Mouse (Mus musculus) adrenal gland, postnatal 14 days (tissue): Measurements from ENCODE around the gene Aqp9. TPM values are rescaled to one million over a fixed set of nuclear protein-coding genes. Genes with fewer than 3 reads are reported as not detected.
A peak's percentile ranks its signal among the peaks of the same experiment; 100 is the strongest.

Source experiments
- DNase-seq: peaks from one replicate; pipeline ENCODE4 v3.0.0; 2021; ENCODE audit warnings: mixed read lengths
- total RNA-seq: library from RNA; stranded (reverse); gene quantifications from 2 replicates; pipeline ENCODE4 v1.2.3, GENCODE M21; 2021

Gene Aqp9
- total RNA-seq, 1 experiment from 2014 or later: 20.3 TPM

- DNase-seq: no peak
These were observed 102.0 kb downstream of the Aqp9 start for GRCm38 (mm10) chr9:71066491-71066890.

DNA sequence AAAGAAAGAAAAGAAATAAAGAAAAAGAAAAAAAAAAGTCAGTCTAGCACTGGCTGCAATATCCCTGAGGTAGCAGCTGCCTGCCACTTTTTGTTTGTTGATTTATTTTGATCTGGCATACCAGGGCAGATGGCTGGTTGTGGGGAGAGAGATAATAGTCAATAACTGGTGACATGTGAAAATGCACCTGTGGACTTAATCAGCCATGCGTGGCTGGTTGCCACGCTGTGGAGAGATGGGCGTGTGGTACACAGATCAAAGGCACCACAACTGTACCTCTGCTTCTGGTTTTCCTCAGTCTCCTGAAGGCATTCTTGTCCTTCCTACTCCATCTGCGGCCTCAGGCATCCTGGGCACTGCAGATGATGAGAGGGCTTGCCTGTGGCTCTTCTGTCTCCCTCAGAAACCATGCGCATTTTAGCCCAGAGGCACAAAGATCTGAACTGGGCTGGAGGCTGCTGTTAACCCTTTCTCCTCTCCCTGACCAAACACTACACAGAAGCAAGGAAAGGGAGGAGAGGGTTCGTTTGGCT is 103.1 kb downstream of the Aqp9 start:
- no peak for DNase-seq

GRCm38 (mm10) chr9:71064291-71064840 is 104.1 kb downstream of the Aqp9 start:
- no peak for DNase-seq

GRCm38 (mm10) chr9:71063551-71063950 is 104.9 kb downstream of the Aqp9 start:
- DNase-seq: no peak

DNA sequence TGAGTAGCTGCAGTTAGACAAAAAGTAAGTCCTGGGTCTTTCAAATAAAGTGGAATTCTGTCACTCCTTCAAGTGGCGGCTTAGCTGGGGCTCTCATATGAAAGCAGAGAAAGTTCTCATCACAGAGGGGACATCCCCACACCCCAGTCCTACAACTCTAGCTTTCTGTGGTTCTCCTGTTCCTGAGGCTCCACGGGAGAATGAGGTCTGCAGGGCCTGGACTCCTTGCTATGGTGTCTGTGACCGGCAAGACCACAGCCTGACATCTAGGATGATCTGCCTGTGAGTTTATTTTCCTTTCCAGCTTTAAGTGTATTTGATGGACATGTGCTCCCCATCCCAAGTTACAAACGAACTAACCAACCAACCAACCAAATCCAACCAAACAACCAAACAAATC is 105.5 kb downstream of the Aqp9 start:
- DNase-seq: no peak

DNA sequence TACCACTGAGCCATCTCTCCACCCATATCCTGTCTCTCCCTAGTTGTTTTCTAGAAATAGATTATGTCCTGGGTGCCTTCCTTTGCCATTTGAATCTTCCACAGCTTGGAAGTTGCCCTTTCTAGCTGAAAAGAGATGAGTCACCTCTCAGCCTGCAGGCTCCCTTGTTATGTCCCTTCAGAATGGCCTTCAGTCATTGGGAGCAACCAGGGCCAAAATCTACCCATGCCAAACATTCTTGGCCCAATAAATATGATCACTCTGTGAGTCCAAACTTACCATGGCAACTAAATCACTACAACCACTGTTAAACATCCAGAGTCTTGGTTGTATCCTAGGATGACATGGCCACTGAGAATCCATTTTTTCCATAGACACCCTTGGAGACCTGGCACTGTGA is 106.2 kb downstream of the Aqp9 start:
- DNase-seq: peak; percentile 69

Other genes starting within 250 kb of the Aqp9 start
- gene Lipc, start 216.5 kb downstream of the Aqp9 start, total RNA-seq: 1.4 and 32.7 TPM in 2 replicates
- 50.3 and 53.0 TPM in 2 replicates for gene Aldh1a2, start 47.1 kb upstream of the Aqp9 start, total RNA-seq